Mouse (Mus musculus): ENCODE data around the gene Vpreb2.
"Not testable (repeated sequence)": the region's sequence is repeated elsewhere in the genome, so short reads cannot be mapped to it uniquely, and the experiment has no call there.

The Vpreb2 gene

GRCm38 (mm10) chr16:17980128-17980527 is at the start of gene Vpreb2:
Gene Vpreb2, plus strand, starts transcription at chr16:17980428.
- DNase-seq, result no peak

DNA sequence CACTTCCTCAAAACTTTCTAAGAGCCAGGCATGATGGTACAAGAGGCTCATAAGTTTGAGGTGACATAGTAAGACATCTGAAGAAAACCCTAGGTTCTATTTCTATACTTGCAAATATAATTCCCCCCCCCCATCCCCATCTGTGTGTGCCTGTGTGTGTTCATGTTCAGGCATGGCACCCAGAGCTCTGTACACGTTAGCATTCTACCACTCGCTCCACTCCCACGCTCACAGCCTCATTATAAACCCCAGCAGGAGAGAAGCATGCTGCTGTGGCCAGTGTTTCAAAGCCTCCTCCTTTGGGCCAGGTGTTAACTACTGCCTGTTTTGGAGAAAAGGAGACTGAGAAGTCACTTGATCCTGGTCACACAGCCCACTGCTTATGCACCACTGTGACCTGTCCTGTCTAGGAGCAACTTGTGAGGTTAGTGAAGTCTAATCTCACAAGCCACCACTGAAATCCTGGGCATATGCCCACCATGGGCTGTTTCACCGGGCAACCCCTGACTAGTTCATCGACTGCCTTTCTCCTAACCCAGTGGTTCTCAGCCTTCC is 48.2 kb upstream of the Vpreb2 start:
- DNase-seq, result no peak

GRCm38 (mm10) chr16:17933594-17934444 is 46.4 kb upstream of the Vpreb2 start:
- no peak for DNase-seq

DNA sequence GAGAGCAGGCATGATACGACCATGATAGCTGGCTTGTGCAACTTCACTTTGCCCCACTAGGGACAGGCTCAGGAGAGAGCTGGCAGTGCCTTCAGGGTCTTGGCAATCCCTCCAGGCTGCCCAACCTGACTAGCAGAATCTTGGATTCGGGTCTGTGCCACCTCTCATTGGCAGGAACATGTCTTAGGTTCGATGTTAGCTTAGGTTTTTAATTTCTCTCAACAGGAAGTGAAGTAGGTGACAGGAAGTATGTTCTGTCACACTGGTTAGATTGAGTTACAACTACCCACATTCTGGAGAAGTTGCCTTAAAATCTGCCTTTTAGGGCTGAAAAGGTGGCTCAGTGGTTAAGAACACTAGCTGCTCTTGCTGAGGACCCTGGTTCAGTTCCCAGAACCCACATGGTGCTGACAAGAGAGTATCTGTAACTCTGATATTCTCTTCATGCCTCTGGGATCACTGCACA is 45.8 kb upstream of the Vpreb2 start:
- DNase-seq, result no peak

DNA sequence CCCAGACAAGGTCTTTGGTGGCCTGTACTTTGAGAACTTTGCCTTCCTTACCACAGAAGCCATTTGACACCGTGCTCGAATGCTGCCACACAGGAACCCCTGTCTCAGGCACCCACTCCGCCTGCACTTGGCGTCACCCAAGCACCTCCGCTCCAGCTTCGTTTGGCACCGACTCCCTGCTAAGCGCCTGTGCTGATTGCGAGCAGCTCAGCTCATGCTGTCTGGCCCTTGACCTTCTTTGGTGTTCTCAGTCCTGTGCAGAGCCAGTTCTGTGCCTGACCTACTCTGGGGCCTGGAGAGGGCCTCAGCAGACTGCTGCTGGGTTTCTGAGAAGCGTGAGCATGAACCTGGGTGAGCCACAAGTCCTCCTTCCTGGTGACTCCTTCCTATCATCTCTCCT is 43.5 kb upstream of the Vpreb2 start:
- no peak for DNase-seq

DNA sequence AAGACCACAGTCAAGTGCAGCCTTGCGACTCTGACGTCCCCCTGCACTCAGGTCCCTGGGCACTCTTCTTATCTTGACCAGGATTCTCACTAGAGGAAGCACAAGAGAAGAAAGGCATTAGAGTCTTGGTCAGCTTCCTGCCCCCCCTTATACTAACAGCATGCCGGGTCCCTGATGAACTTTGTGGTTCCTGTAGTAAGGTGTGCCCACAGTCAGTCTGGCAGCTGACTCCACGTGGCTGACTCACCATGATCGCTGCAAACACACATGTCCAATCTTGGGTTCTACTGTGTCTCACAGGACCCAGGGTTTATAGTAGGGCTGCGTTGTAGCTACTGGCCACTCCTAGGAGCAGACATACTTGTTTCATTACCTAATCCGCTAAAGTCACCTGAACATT is 42.0 kb upstream of the Vpreb2 start:
- DNase-seq, result no peak

- DNase-seq, result no peak
These were observed 41.4 kb upstream of the Vpreb2 start for GRCm38 (mm10) chr16:17938821-17939220.

GRCm38 (mm10) chr16:17939255-17939751 is 40.9 kb upstream of the Vpreb2 start:
- DNase-seq, result no peak

- DNase-seq, result no peak
These were observed 36.8 kb upstream of the Vpreb2 start for GRCm38 (mm10) chr16:17943466-17943865.

- DNase-seq, result no peak
These were observed 35.0 kb upstream of the Vpreb2 start for GRCm38 (mm10) chr16:17945081-17945831.

GRCm38 (mm10) chr16:17949421-17949877 is 30.8 kb upstream of the Vpreb2 start:
- DNase-seq, result no peak

DNA sequence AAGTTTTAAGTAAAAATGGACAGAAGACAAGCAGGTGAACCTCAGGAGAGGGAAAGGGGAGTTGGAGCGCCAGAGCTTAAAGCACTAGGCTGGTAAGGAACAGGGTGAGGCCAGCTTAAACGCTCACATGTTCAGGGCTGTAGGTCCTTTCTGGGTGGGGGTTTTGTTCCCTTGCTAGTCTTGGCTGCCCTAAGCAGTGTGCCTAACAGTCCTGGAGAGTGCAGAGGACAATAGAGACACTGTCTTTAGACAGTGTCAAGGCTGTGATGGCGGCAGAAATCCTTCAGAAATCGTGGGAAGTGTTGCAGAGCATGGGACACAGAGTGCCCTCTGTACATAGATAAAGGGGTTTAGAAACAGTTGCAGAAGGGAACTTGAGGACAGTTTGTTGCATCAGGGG is 30.2 kb upstream of the Vpreb2 start:
- DNase-seq, result no peak

DNA sequence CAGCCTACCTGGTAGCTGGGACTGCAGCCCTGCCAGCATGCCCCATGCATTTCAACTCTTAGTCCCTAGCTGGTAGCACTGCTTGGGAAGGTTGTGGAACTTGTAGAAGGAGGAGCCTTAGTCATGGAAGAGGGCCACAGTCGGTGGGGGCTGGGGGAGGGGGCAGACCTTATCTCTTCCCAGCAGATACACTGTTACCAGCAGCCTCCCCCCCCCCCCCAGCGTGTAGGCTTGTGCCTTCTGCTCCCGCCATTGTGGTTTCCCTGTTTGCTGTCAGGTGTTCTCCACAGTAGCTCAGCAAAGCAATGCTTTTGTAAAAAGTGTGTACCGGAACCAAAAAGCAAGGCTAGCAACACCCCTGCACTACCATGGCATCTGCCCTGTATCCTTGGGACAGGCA is 28.6 kb upstream of the Vpreb2 start:
- DNase-seq, result no peak

- not testable (repeated sequence) for DNase-seq
These were observed 24.1 kb upstream of the Vpreb2 start for GRCm38 (mm10) chr16:17956052-17956638.

DNA sequence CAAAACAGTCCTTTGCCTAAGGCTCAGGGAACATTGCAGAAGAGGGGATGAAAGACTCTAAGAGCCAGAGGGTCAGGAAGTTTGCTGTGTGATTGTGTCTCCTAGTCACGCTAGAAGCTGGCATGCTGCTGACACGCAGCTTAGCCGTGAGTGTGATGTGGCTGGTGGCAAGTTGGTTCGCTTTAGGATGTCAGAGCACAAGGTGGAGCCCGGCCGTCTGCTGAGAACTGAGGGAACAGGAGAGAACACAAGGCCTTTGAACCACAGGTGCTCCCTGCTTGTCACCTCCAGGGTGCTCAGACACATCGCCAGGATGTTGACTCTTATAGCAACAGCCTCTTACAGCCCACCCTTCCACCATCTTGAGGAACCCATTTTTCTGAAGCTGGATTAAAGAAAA is 18.1 kb upstream of the Vpreb2 start:
- DNase-seq, result no peak

DNA sequence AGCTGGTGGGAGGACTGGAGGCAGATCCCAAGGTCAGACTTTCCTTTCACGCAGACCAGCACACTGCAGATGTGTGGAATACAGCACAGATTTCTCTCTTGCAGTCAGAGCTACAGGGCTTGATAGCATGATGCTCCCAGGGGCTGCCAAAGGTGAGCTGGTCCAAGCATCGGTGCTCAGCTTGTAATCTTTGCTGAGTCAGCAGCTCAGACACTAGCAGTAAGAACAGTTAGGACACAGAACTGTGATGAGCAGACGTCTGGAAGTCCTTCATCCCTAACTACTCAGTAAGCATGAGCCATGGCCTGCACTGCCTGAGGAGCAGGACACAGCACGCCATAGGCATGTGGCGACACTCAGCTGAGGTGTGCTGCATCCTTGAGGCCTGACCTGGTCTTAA is 8.4 kb upstream of the Vpreb2 start:
- no peak for DNase-seq

GRCm38 (mm10) chr16:17977840-17978239 is 2.4 kb upstream of the Vpreb2 start:
- not testable (repeated sequence) for DNase-seq

DNA sequence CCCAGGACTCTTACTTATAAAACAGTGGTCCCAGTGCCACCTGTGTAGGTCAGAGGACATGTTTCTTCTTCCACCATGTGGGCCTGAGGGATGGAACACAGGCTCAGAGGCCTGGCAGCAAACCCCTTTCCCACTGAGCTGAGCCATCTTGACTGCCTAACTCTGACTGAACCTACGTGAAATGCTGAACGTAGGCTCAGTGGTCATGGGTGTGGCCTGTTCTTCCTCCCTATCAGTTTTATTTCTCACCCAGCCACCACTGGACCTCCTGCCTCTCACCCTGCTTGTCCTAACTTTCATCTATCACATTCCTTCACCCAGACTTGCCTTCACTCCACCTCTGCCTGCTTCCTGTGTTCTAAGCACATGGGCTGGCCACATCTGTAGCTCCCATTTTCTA is 3.0 kb downstream of the Vpreb2 start:
- no peak for DNase-seq

DNA sequence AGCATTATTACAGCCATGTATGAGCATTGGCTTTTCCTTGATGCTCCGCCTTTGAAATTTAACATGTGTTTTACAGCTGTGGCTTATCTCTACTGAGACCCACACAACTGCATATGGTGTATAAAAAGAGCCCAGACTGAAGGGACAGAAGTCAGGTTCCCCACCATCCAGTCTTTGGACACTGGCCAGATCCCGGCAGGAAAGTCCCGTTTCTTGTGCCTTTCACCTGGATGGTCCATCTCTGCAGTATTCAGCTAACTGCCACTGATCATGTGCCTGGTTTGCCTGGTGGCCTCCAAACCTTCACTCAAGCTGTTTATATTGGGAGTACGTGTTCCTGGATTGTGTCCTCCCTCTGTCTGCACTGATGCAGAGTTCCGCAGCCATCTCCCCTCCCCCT is 4.0 kb downstream of the Vpreb2 start:
- no peak for DNase-seq

- DNase-seq, result no peak
These were observed 4.8 kb downstream of the Vpreb2 start for GRCm38 (mm10) chr16:17985078-17985477.

DNA sequence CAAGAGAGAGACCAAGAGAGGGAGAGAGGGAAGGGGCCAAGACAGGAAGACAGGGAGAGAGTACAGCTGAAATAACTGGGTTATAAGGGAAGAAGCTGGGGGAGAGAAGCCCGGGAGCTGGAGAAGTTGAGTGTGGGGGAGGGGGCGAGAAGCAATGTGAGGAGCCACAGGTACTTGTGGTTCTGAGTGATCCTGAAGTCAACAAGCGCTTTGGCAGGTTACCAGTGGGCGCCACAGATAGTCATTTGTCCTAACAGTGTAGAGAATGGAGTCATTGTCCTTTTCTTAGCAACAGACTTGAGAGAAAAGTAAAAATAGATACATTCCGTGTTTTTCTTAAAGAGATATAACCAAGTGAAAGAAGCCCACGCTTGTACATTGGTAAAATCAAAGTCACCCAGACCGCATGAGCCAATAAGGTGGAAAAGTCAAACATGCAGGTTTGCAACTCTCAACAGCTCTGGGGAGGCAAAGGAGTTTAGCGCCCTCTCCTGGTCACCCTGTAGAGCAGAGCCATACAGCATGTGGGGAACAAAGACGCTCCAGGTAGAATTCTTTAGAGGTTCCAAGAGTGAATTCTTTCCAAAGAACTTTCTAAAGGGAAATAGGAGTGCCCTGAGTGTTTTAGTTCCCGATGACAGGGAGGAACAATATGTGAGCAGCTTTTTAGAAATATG is 6.4 kb downstream of the Vpreb2 start:
- no peak for DNase-seq

GRCm38 (mm10) chr16:17987703-17988102 is 7.5 kb downstream of the Vpreb2 start:
- DNase-seq, result no peak

All from layer of hippocampus, adult 9-11 months (tissue).